ENCODE assay signal across 28 mouse cellular contexts in genomic region chr6:80389571-80389970, GRCm38 (mm10).
A peak's percentile ranks its signal among the peaks of the same experiment; 100 is the strongest.
DNase-seq lines count a peak whose midpoint lies in the region; ATAC-seq lines count a peak whose summit lies in the region.
"Had no signal": no experiment of that assay in that cellular context is flagged by ENCODE, and none has a peak within 500 bp of the region (broad histone marks: within the 10 kb centered on the region; RNA-seq: fewer than 3 reads in every experiment).

No protein-coding gene starts in this region.

- H3K27me3 ChIP-seq in hindbrain, embryonic 10.5 days (ENCODE audit: insufficient read depth, poor library complexity, severe bottlenecking): no peaks in the 10 kb centered on the region
- H3K27me3 ChIP-seq in hindbrain, embryonic 13.5 days: no peaks in the 10 kb centered on the region
- H3K27me3 ChIP-seq in midbrain, embryonic 11.5 days (ENCODE audit: control insufficient read depth, insufficient read depth, low read length): no peaks in the 10 kb centered on the region
- H3K27me3 ChIP-seq in midbrain, embryonic 13.5 days: no peaks in the 10 kb centered on the region
- H3K27me3 ChIP-seq in neural tube, embryonic 12.5 days (replicated peaks): no peaks in the 10 kb centered on the region
- H3K27me3 ChIP-seq in neural tube, embryonic 15.5 days (replicated peaks): no peaks in the 10 kb centered on the region
- H3K27me3 ChIP-seq in kidney, embryonic 14.5 days (ENCODE audit: control insufficient read depth, insufficient read depth, low read length): no peaks in the 10 kb centered on the region
- H3K27me3 ChIP-seq: CH12.LX; embryonic facial prominence, embryonic 12.5 days; embryonic facial prominence, embryonic 15.5 days; forebrain, embryonic 12.5 days; forebrain, embryonic 15.5 days; heart, embryonic 13.5 days; intestine, embryonic 15.5 days; Patski had no signal

- no peak overlapping the region for H3K4me2 ChIP-seq in hindbrain, embryonic 13.5 days
- no peak overlapping the region for H3K4me2 ChIP-seq in midbrain, embryonic 11.5 days
- no peak overlapping the region for H3K4me2 ChIP-seq in midbrain, embryonic 13.5 days (replicated peaks)
- H3K4me2 ChIP-seq in neural tube, embryonic 12.5 days (replicated peaks): no peak overlapping the region
- no peak overlapping the region for H3K4me2 ChIP-seq in neural tube, embryonic 15.5 days
- no peak overlapping the region for H3K4me2 ChIP-seq in kidney, embryonic 14.5 days (replicated peaks; ENCODE audit: low read depth, low read length)
- H3K4me2 ChIP-seq: embryonic facial prominence, embryonic 12.5 days; embryonic facial prominence, embryonic 15.5 days; forebrain, embryonic 12.5 days; forebrain, embryonic 15.5 days; heart, embryonic 13.5 days; intestine, embryonic 15.5 days had no signal

- 27% methylated on average over 4 of the region's 4 CpGs for WGBS in hindbrain, embryonic 10.5 days
- WGBS in hindbrain, embryonic 13.5 days: 15% methylated on average over 4 of the region's 4 CpGs
- 38% methylated on average over 4 of the region's 4 CpGs for WGBS in midbrain, embryonic 11.5 days
- 30% methylated on average over 4 of the region's 4 CpGs for WGBS in midbrain, embryonic 13.5 days
- WGBS in neural tube, embryonic 12.5 days: 16% methylated on average over 4 of the region's 4 CpGs
- 28% methylated on average over 4 of the region's 4 CpGs for WGBS in neural tube, embryonic 15.5 days
- 61% methylated on average over 4 of the region's 4 CpGs for WGBS in kidney, embryonic 14.5 days

- ATAC-seq in hindbrain, embryonic 13.5 days (ENCODE audit: low FRiP score): no peak
- ATAC-seq in midbrain, embryonic 11.5 days (ENCODE audit: low FRiP score): peak; percentile 84
- ATAC-seq in midbrain, embryonic 13.5 days: no peak
- ATAC-seq in neural tube, embryonic 12.5 days (ENCODE audit: low FRiP score, low read depth): 0 out of 2 replicates have a peak, but pooled peaks have one; percentile 33
- no peak for ATAC-seq in neural tube, embryonic 15.5 days (ENCODE audit: low FRiP score)
- ATAC-seq in kidney, embryonic 14.5 days (ENCODE audit: low FRiP score, low TSS enrichment): no peak
- ATAC-seq: forebrain, embryonic 15.5 days; intestine, embryonic 15.5 days; Patski had no signal

- H3K36me3 ChIP-seq in hindbrain, embryonic 10.5 days: no peaks in the 10 kb centered on the region
- no peaks in the 10 kb centered on the region for H3K36me3 ChIP-seq in hindbrain, embryonic 13.5 days
- H3K36me3 ChIP-seq in midbrain, embryonic 11.5 days (ENCODE audit: control insufficient read depth, insufficient read depth, low read length): no peaks in the 10 kb centered on the region
- H3K36me3 ChIP-seq in midbrain, embryonic 13.5 days: no peaks in the 10 kb centered on the region
- H3K36me3 ChIP-seq in neural tube, embryonic 12.5 days: no peaks in the 10 kb centered on the region
- H3K36me3 ChIP-seq in neural tube, embryonic 15.5 days: no peaks in the 10 kb centered on the region
- no peaks in the 10 kb centered on the region for H3K36me3 ChIP-seq in kidney, embryonic 14.5 days (ENCODE audit: control insufficient read depth, insufficient read depth, low read length)
- H3K36me3 ChIP-seq: embryonic facial prominence, embryonic 12.5 days; embryonic facial prominence, embryonic 15.5 days; forebrain, embryonic 12.5 days; forebrain, embryonic 15.5 days; G1E; heart, embryonic 10.5 days; heart, embryonic 13.5 days; intestine, embryonic 15.5 days had no signal

- peaks cover 6% of the 10 kb centered on the region; the same call in 1 of the 2 replicates for H3K4me1 ChIP-seq in hindbrain, embryonic 10.5 days (replicated peaks)
- H3K4me1 ChIP-seq in hindbrain, embryonic 13.5 days (replicated peaks): no peaks in the 10 kb centered on the region
- H3K4me1 ChIP-seq in midbrain, embryonic 11.5 days (ENCODE audit: control insufficient read depth, insufficient read depth, low read length): no peaks in the 10 kb centered on the region
- H3K4me1 ChIP-seq in midbrain, embryonic 13.5 days (replicated peaks): no peaks in the 10 kb centered on the region
- H3K4me1 ChIP-seq in neural tube, embryonic 12.5 days: no peaks in the 10 kb centered on the region
- no peaks in the 10 kb centered on the region for H3K4me1 ChIP-seq in neural tube, embryonic 15.5 days
- no peaks in the 10 kb centered on the region for H3K4me1 ChIP-seq in kidney, embryonic 14.5 days (ENCODE audit: control insufficient read depth, insufficient read depth, low read length)
- H3K4me1 ChIP-seq: embryonic facial prominence, embryonic 12.5 days; embryonic facial prominence, embryonic 15.5 days; forebrain, embryonic 12.5 days; forebrain, embryonic 15.5 days; heart, embryonic 10.5 days; heart, embryonic 13.5 days; intestine, embryonic 15.5 days had no signal

- no peaks in the 10 kb centered on the region for H3K9me3 ChIP-seq in hindbrain, embryonic 10.5 days
- H3K9me3 ChIP-seq in hindbrain, embryonic 13.5 days: no peaks in the 10 kb centered on the region
- no peaks in the 10 kb centered on the region for H3K9me3 ChIP-seq in midbrain, embryonic 11.5 days (ENCODE audit: control insufficient read depth, low read length)
- H3K9me3 ChIP-seq in midbrain, embryonic 13.5 days: no peaks in the 10 kb centered on the region
- H3K9me3 ChIP-seq in neural tube, embryonic 12.5 days: no peaks in the 10 kb centered on the region
- no peaks in the 10 kb centered on the region for H3K9me3 ChIP-seq in neural tube, embryonic 15.5 days (replicated peaks)
- no peaks in the 10 kb centered on the region for H3K9me3 ChIP-seq in kidney, embryonic 14.5 days (ENCODE audit: control insufficient read depth, low read length)
- H3K9me3 ChIP-seq: embryonic facial prominence, embryonic 12.5 days; embryonic facial prominence, embryonic 15.5 days; forebrain, embryonic 12.5 days; forebrain, embryonic 15.5 days; G1E; heart, embryonic 10.5 days; heart, embryonic 13.5 days; intestine, embryonic 15.5 days had no signal

- no peak overlapping the region for H3K9ac ChIP-seq in hindbrain, embryonic 13.5 days
- no peak overlapping the region for H3K9ac ChIP-seq in midbrain, embryonic 11.5 days (ENCODE audit: low read length)
- no peak overlapping the region for H3K9ac ChIP-seq in midbrain, embryonic 13.5 days (replicated peaks)
- H3K9ac ChIP-seq in neural tube, embryonic 12.5 days: no peak overlapping the region
- no peak overlapping the region for H3K9ac ChIP-seq in neural tube, embryonic 15.5 days (replicated peaks)
- H3K9ac ChIP-seq in kidney, embryonic 14.5 days (ENCODE audit: low read depth, low read length): no peak overlapping the region
- H3K9ac ChIP-seq: embryonic facial prominence, embryonic 12.5 days; embryonic facial prominence, embryonic 15.5 days; forebrain, embryonic 12.5 days; forebrain, embryonic 15.5 days; heart, embryonic 13.5 days; intestine, embryonic 15.5 days had no signal

- DNase-seq in hindbrain, embryonic 10.5 days (ENCODE audit: low spot score): peak; percentile 3
- no peak for DNase-seq in midbrain, embryonic 11.5 days (ENCODE audit: low spot score, missing footprints)
- peak; percentile 11 for DNase-seq in embryo, embryonic 9.5 days (ENCODE audit: extremely low spot score)
- DNase-seq: adrenal gland, postnatal 10 days; adrenal gland, postnatal 36 days; B cell, adult 2 months; cerebellum, adult 18-20 months; cerebellum, adult 9-10 months; cerebellum, postnatal 14 days; gastrocnemius, postnatal 10 days; gastrocnemius, postnatal 36 days; heart, adult 2 months; kidney, adult 11 months had no signal

- no peak overlapping the region; the same call in 1 of the 2 replicates for H3K27ac ChIP-seq in hindbrain, embryonic 10.5 days
- H3K27ac ChIP-seq in hindbrain, embryonic 13.5 days: no peak overlapping the region
- H3K27ac ChIP-seq in midbrain, embryonic 11.5 days (ENCODE audit: low read depth, low read length): no peak overlapping the region
- no peak overlapping the region for H3K27ac ChIP-seq in midbrain, embryonic 13.5 days
- no peak overlapping the region for H3K27ac ChIP-seq in neural tube, embryonic 12.5 days
- no peak overlapping the region for H3K27ac ChIP-seq in neural tube, embryonic 15.5 days (replicated peaks)
- H3K27ac ChIP-seq in kidney, embryonic 14.5 days (ENCODE audit: low read depth, low read length): no peak overlapping the region
- H3K27ac ChIP-seq: embryonic facial prominence, embryonic 12.5 days; embryonic facial prominence, embryonic 15.5 days; forebrain, embryonic 12.5 days; forebrain, embryonic 15.5 days; heart, adult 2 months; heart, embryonic 10.5 days; heart, embryonic 13.5 days; intestine, embryonic 15.5 days had no signal

- H3K4me3 ChIP-seq in hindbrain, embryonic 10.5 days: no peak overlapping the region
- no peak overlapping the region for H3K4me3 ChIP-seq in hindbrain, embryonic 13.5 days
- H3K4me3 ChIP-seq in midbrain, embryonic 11.5 days (ENCODE audit: low read depth, low read length): no peak overlapping the region
- H3K4me3 ChIP-seq in midbrain, embryonic 13.5 days (replicated peaks): no peak overlapping the region
- no peak overlapping the region for H3K4me3 ChIP-seq in neural tube, embryonic 12.5 days
- no peak overlapping the region for H3K4me3 ChIP-seq in neural tube, embryonic 15.5 days (replicated peaks)
- H3K4me3 ChIP-seq in kidney, embryonic 14.5 days (ENCODE audit: low read length): no peak overlapping the region
- H3K4me3 ChIP-seq: embryonic facial prominence, embryonic 12.5 days; embryonic facial prominence, embryonic 15.5 days; forebrain, embryonic 12.5 days; forebrain, embryonic 15.5 days; heart, adult 2 months; heart, embryonic 10.5 days; heart, embryonic 13.5 days; intestine, embryonic 15.5 days had no signal

Comparison
In these comparisons a context has a peak if more than half of its experiments do, and no peak if none do; other contexts are left out.
1. ATAC-seq: peak in midbrain, embryonic 11.5 days (single experiment) and neural tube, embryonic 12.5 days (single experiment); none in hindbrain, embryonic 13.5 days (single experiment), midbrain, embryonic 13.5 days (single experiment), neural tube, embryonic 15.5 days (single experiment) and kidney, embryonic 14.5 days (single experiment).